ENCODE assay signal across 27 mouse cellular contexts in the genomic region with DNA sequence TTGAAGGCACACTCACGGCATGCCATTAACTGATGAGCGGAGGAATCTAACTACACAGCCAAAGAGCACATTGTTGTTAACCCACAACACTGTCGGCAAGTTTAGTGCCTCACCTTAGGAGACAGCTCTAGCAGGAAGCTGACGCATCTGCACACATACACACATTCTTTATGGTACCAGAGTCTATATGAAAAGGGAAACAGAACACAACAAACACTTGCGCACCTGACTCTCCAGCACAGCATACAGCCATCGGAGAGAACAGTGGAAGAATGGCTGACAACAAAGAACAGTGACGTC. TPM values are rescaled to one million over a fixed set of nuclear protein-coding genes. Genes with fewer than 3 reads are reported as not detected.
"Had no signal": no experiment of that assay in that cellular context is flagged by ENCODE, and none has a peak within 500 bp of the region (broad histone marks: within the 10 kb centered on the region; RNA-seq: fewer than 3 reads in every experiment).

No protein-coding gene starts in this region.

- H3K27ac ChIP-seq: embryonic facial prominence, embryonic 10.5 days; embryonic facial prominence, embryonic 12.5 days; embryonic facial prominence, embryonic 13.5 days; embryonic facial prominence, embryonic 15.5 days; forebrain, embryonic 10.5 days; forebrain, embryonic 12.5 days; forebrain, embryonic 13.5 days; forebrain, embryonic 15.5 days; gastrocnemius, adult 2 months; heart, adult 2 months had no signal

- H3K4me2 ChIP-seq: embryonic facial prominence, embryonic 12.5 days; embryonic facial prominence, embryonic 13.5 days; embryonic facial prominence, embryonic 15.5 days; forebrain, embryonic 12.5 days; forebrain, embryonic 13.5 days; forebrain, embryonic 15.5 days had no signal

- DNase-seq: cerebellum, adult 8-10 months; cerebellum, adult 9-10 months; cerebellum, adult 9-11 months; cerebellum, postnatal 10 days; cerebellum, postnatal 14 days; cerebellum, postnatal 25 days; cerebellum, postnatal 36 days; embryo, embryonic 11 days; forebrain, postnatal 0 days; gastrocnemius, adult 2 months; gastrocnemius, postnatal 10 days; gastrocnemius, postnatal 14 days; gastrocnemius, postnatal 25 days; gastrocnemius, postnatal 36 days; heart, adult 18-20 months; heart, adult 2 months had no signal

- H3K9ac ChIP-seq: embryonic facial prominence, embryonic 12.5 days; embryonic facial prominence, embryonic 13.5 days; embryonic facial prominence, embryonic 15.5 days; forebrain, embryonic 12.5 days; forebrain, embryonic 13.5 days; forebrain, embryonic 15.5 days; forebrain, postnatal 0 days had no signal

- ATAC-seq: forebrain, embryonic 13.5 days; forebrain, embryonic 14.5 days; forebrain, embryonic 15.5 days; forebrain, embryonic 16.5 days; forebrain, postnatal 0 days had no signal

- H3K4me1 ChIP-seq: embryonic facial prominence, embryonic 10.5 days; embryonic facial prominence, embryonic 12.5 days; embryonic facial prominence, embryonic 13.5 days; embryonic facial prominence, embryonic 15.5 days; forebrain, embryonic 10.5 days; forebrain, embryonic 12.5 days; forebrain, embryonic 13.5 days; forebrain, embryonic 15.5 days had no signal

- H3K27me3 ChIP-seq: embryonic facial prominence, embryonic 12.5 days; embryonic facial prominence, embryonic 13.5 days; embryonic facial prominence, embryonic 15.5 days; forebrain, embryonic 12.5 days; forebrain, embryonic 13.5 days; forebrain, embryonic 15.5 days had no signal

- H3K4me3 ChIP-seq: embryonic facial prominence, embryonic 10.5 days; embryonic facial prominence, embryonic 12.5 days; embryonic facial prominence, embryonic 13.5 days; embryonic facial prominence, embryonic 15.5 days; erythroblast, embryonic 14.5 days; forebrain, embryonic 10.5 days; forebrain, embryonic 12.5 days; forebrain, embryonic 13.5 days; forebrain, embryonic 15.5 days; gastrocnemius, adult 2 months; heart, adult 2 months had no signal

- H3K9me3 ChIP-seq: embryonic facial prominence, embryonic 10.5 days; embryonic facial prominence, embryonic 12.5 days; embryonic facial prominence, embryonic 13.5 days; embryonic facial prominence, embryonic 15.5 days; forebrain, embryonic 10.5 days; forebrain, embryonic 12.5 days; forebrain, embryonic 13.5 days; forebrain, embryonic 15.5 days had no signal

RNA-seq across cellular contexts. Expression of a gene that starts 21.9 kb away (rescaled TPM):
- polyA plus RNA-seq: erythroblast, embryonic 14.5 days had no signal
